Mouse (Mus musculus): ENCODE results near the gene Pkn1.

GRCm38 (mm10) chr8:83667526-83667925 lies 31.5 kb downstream of the Pkn1 start:
- TF ChIP-seq POLR2A (IDR thresholded peaks at IDR 0.05; ENCODE audit: control insufficient read depth, low read depth, low read length) (no peak), CTCF (IDR thresholded peaks at IDR 0.05; ENCODE audit: control insufficient read depth, insufficient read depth, insufficient replicate concordance, low read depth, low read length) (no peak)

All from testis, adult 2 months (tissue).